Mouse (Mus musculus): ENCODE data around the gene Arap2. TPM values are rescaled to one million over a fixed set of nuclear protein-coding genes. Genes with fewer than 3 reads are reported as not detected.

Arap2 gene
- polyA plus RNA-seq, 1 experiment from 2014 or later: 1.8 TPM

- Histone ChIP-seq H3K36me3 (no peaks in the 10 kb centered on the region), H3K27me3 (replicated peaks) (no peaks in the 10 kb centered on the region), H3K9ac (no peak overlapping the region), H3K27ac (replicated peaks) (no peak overlapping the region), H3K4me1 (0 out of 2 replicates have a peak, but pooled peaks cover 4% of the 10 kb centered on the region), H3K9me3 (no peaks in the 10 kb centered on the region), H3K4me2 (no peak overlapping the region; the same call in 1 of the 2 replicates), H3K4me3 (no peak overlapping the region)
- 37% methylated on average over 9 of the region's 9 CpGs for whole genome bisulfite sequencing
- no peak for ATAC-seq (ENCODE audit: extremely low read depth, insufficient number of reproducible peaks, low FRiP score, low TSS enrichment)
Measured at GRCm38 (mm10) chr5:62672736-62673436, 93.1 kb downstream of the Arap2 start.

DNA sequence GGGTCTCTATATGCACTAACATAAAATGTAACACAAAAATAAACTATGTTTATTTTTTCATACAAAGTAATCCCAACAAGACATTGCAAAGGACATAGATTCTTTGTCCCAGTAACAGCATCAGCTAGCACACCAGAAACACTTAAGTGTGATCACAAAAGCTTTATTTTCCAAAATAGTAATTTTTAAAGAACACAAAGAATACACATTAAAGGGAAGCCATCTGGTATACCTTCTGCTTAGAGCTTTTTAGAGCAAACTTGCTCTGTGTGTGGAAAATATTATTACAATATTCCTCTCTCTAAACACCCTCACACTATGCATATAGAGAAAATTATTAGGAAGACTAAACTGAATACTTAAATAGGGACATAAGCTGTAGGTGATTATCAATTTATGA is 100.6 kb downstream of the Arap2 start:
- no peak overlapping the region for H3K9ac ChIP-seq
- H3K27ac ChIP-seq (replicated peaks): no peak overlapping the region
- no peaks in the 10 kb centered on the region for H3K4me1 ChIP-seq
- no peak for ATAC-seq (ENCODE audit: extremely low read depth, insufficient number of reproducible peaks, low FRiP score, low TSS enrichment)
- no peak overlapping the region for H3K4me2 ChIP-seq
- H3K27me3 ChIP-seq (replicated peaks): no peaks in the 10 kb centered on the region
- no peaks in the 10 kb centered on the region for H3K36me3 ChIP-seq
- no peak overlapping the region for H3K4me3 ChIP-seq
- H3K9me3 ChIP-seq: no peaks in the 10 kb centered on the region

DNA sequence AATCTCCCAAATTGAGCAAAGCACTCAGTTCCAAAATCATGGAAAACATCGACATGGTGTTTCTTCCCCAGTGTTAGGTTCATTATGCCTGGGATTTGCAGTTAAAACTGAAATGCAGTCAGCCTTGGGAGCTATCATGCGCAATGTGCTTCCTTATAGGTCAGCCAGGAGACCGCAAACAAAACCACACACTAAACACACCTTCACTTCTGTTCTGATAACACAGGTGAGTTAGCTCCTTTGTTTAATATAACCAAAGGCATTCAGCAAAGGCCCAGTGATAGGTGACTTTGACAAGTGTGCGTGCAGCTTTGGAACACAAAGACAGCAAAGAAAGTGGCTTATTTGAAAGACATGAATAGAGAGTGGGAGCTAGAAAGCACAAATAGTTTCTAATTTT is 101.1 kb downstream of the Arap2 start:
- 86% methylated on average over 4 of the region's 4 CpGs for WGBS
- no peak overlapping the region for H3K4me2 ChIP-seq
- H3K9ac ChIP-seq: no peak overlapping the region
- no peak for ATAC-seq (ENCODE audit: extremely low read depth, insufficient number of reproducible peaks, low FRiP score, low TSS enrichment)
- no peaks in the 10 kb centered on the region for H3K36me3 ChIP-seq
- no peaks in the 10 kb centered on the region for H3K27me3 ChIP-seq (replicated peaks)
- H3K4me3 ChIP-seq: no peak overlapping the region
- H3K27ac ChIP-seq (replicated peaks): no peak overlapping the region
- no peaks in the 10 kb centered on the region for H3K4me1 ChIP-seq
- H3K9me3 ChIP-seq: no peaks in the 10 kb centered on the region

DNA sequence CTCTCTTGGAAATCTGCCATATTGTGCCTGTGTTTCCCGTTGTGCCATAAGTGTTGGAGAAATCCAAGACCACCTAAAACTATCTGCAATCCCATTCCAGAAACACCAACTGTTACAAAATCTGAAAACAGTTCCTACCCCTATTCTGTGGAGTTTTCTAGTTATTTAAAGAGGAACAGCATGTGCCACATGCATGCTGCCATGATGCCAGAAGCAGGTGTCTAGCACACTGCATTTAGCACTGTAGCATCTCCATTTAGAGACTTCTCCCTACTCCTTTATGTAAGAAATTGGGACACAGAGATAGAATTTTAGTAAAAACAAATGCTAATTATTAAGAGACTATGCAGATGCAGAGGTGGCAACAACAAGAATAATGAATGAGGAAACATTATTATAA is 102.8 kb downstream of the Arap2 start:
- ATAC-seq (ENCODE audit: extremely low read depth, insufficient number of reproducible peaks, low FRiP score, low TSS enrichment): no peak
- Histone ChIP-seq H3K4me3 (no peak overlapping the region), H3K9me3 (no peaks in the 10 kb centered on the region), H3K4me1 (no peaks in the 10 kb centered on the region), H3K36me3 (no peaks in the 10 kb centered on the region), H3K27ac (replicated peaks) (no peak overlapping the region), H3K9ac (no peak overlapping the region), H3K4me2 (no peak overlapping the region), H3K27me3 (replicated peaks) (no peaks in the 10 kb centered on the region)
- WGBS: 62% methylated on average over 1 of the region's 1 CpGs

DNA sequence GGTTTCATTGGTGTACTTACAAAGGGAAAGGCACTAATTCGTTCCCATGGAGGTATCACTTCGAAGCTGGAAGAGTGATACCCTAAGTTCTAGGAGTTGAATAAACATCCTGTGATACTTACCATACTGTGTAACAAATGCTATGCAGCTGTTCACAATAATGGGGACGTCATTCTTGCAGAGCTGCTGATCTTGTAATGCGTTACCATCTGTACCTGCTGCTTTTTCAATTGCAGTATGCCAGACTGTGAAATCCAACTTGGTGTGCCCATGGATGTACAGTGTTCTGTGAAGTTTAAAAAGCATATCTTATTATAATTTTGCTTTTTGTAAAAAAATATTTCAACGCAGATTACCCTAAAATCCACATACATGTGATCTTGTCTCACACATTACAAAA is 112.0 kb downstream of the Arap2 start:
- no peaks in the 10 kb centered on the region for H3K9me3 ChIP-seq
- H3K4me1 ChIP-seq: no peaks in the 10 kb centered on the region
- no peak overlapping the region for H3K4me2 ChIP-seq
- no peak overlapping the region for H3K4me3 ChIP-seq
- no peaks in the 10 kb centered on the region for H3K27me3 ChIP-seq (replicated peaks)
- H3K9ac ChIP-seq: no peak overlapping the region
- no peak for ATAC-seq (ENCODE audit: extremely low read depth, insufficient number of reproducible peaks, low FRiP score, low TSS enrichment)
- 69% methylated on average over 5 of the region's 5 CpGs for WGBS
- H3K27ac ChIP-seq (replicated peaks): no peak overlapping the region
- H3K36me3 ChIP-seq: no peaks in the 10 kb centered on the region

- Histone ChIP-seq H3K36me3 (no peaks in the 10 kb centered on the region), H3K4me1 (no peaks in the 10 kb centered on the region), H3K4me3 (no peak overlapping the region), H3K9me3 (no peaks in the 10 kb centered on the region), H3K27ac (replicated peaks) (no peak overlapping the region), H3K9ac (no peak overlapping the region), H3K27me3 (replicated peaks) (no peaks in the 10 kb centered on the region), H3K4me2 (no peak overlapping the region)
- 85% methylated on average over 4 of the region's 4 CpGs for WGBS
- ATAC-seq (ENCODE audit: extremely low read depth, insufficient number of reproducible peaks, low FRiP score, low TSS enrichment): no peak
Measured at GRCm38 (mm10) chr5:62642330-62642729, 123.6 kb downstream of the Arap2 start.

DNA sequence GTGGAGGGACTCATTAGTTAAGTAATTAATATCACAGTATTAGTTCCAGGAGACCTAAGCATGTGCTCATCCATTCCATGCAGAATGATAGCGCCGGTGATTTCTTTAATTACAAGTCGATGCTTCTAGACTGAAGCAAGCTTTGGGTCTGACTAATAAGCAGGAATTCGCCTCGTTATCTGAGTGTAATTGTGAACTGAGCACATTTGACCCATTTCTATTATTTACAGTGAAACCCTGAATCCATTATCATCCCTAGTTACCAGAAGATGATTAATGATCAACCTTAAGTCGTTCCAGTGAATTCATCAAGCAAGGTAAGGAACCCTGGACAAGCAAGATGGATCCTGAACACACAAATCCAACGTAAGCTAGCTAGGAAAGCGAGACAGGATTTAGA is 125.5 kb downstream of the Arap2 start:
- no peak overlapping the region for H3K4me2 ChIP-seq
- H3K36me3 ChIP-seq: no peaks in the 10 kb centered on the region
- H3K9me3 ChIP-seq: no peaks in the 10 kb centered on the region
- ATAC-seq (ENCODE audit: extremely low read depth, insufficient number of reproducible peaks, low FRiP score, low TSS enrichment): no peak
- WGBS: 83% methylated on average over 8 of the region's 8 CpGs
- no peak overlapping the region for H3K27ac ChIP-seq (replicated peaks)
- no peaks in the 10 kb centered on the region for H3K4me1 ChIP-seq
- H3K4me3 ChIP-seq: no peak overlapping the region
- no peak overlapping the region for H3K9ac ChIP-seq
- no peaks in the 10 kb centered on the region for H3K27me3 ChIP-seq (replicated peaks)

- no peaks in the 10 kb centered on the region for H3K4me1 ChIP-seq
- H3K4me2 ChIP-seq: no peak overlapping the region
- no peak overlapping the region for H3K27ac ChIP-seq (replicated peaks)
- no peak overlapping the region for H3K9ac ChIP-seq
- H3K36me3 ChIP-seq: no peaks in the 10 kb centered on the region
- H3K9me3 ChIP-seq: no peaks in the 10 kb centered on the region
- no peak overlapping the region for H3K4me3 ChIP-seq
- WGBS: 79% methylated on average over 3 of the region's 3 CpGs
- ATAC-seq (ENCODE audit: extremely low read depth, insufficient number of reproducible peaks, low FRiP score, low TSS enrichment): no peak
- H3K27me3 ChIP-seq (replicated peaks): no peaks in the 10 kb centered on the region
Measured at GRCm38 (mm10) chr5:62636341-62636740, 129.6 kb downstream of the Arap2 start.

- ATAC-seq (ENCODE audit: extremely low read depth, insufficient number of reproducible peaks, low FRiP score, low TSS enrichment): no peak
Measured at GRCm38 (mm10) chr5:62628901-62629300, 137.1 kb downstream of the Arap2 start.

GRCm38 (mm10) chr5:62622848-62623479 is 143.0 kb downstream of the Arap2 start:
- H3K36me3 ChIP-seq: no peaks in the 10 kb centered on the region
- H3K4me2 ChIP-seq: no peak overlapping the region
- H3K27me3 ChIP-seq (replicated peaks): no peaks in the 10 kb centered on the region
- H3K4me1 ChIP-seq: no peaks in the 10 kb centered on the region
- no peak overlapping the region for H3K4me3 ChIP-seq
- H3K9ac ChIP-seq: no peak overlapping the region
- WGBS: 81% methylated on average over 11 of the region's 11 CpGs
- H3K9me3 ChIP-seq: no peaks in the 10 kb centered on the region
- no peak for ATAC-seq (ENCODE audit: extremely low read depth, insufficient number of reproducible peaks, low FRiP score, low TSS enrichment)
- no peak overlapping the region for H3K27ac ChIP-seq (replicated peaks)

More at GRCm38 (mm10) chr5:62628901-62629300, 137.1 kb downstream of the Arap2 start:
- Histone ChIP-seq H3K27ac (replicated peaks) (no peak overlapping the region), H3K4me3 (no peak overlapping the region), H3K9ac (no peak overlapping the region), H3K9me3 (no peaks in the 10 kb centered on the region), H3K27me3 (replicated peaks) (no peaks in the 10 kb centered on the region), H3K4me2 (no peak overlapping the region), H3K36me3 (no peaks in the 10 kb centered on the region), H3K4me1 (no peaks in the 10 kb centered on the region)
- 88% methylated on average over 5 of the region's 5 CpGs for WGBS

DNA sequence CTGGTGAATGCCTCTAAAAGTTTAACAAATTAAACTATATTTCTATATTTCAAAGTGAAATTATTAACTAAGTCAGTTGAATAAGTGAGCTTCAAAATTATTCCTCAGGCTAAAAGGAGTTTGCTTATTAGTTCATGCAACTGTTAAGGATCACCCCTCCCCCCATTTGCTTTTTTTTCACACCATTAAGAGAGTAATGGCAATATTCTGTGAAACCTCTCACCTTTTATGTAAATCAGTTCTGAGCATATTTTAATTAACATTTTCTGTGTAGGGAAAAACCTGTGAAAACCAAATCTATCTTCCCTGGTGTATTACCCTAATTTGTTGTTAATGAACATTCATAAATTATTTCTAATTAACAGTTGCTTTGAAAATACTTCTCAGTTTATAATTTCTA is 147.7 kb downstream of the Arap2 start:
- no peaks in the 10 kb centered on the region for H3K4me1 ChIP-seq
- H3K27me3 ChIP-seq (replicated peaks): no peaks in the 10 kb centered on the region
- ATAC-seq (ENCODE audit: extremely low read depth, insufficient number of reproducible peaks, low FRiP score, low TSS enrichment): no peak
- no peaks in the 10 kb centered on the region for H3K9me3 ChIP-seq
- no peaks in the 10 kb centered on the region for H3K36me3 ChIP-seq
- no peak overlapping the region for H3K9ac ChIP-seq
- no peak overlapping the region for H3K27ac ChIP-seq (replicated peaks)
- H3K4me3 ChIP-seq: no peak overlapping the region
- H3K4me2 ChIP-seq: no peak overlapping the region

GRCm38 (mm10) chr5:62611990-62612389 is 154.0 kb downstream of the Arap2 start:
- H3K36me3 ChIP-seq: no peaks in the 10 kb centered on the region
- no peak for ATAC-seq (ENCODE audit: extremely low read depth, insufficient number of reproducible peaks, low FRiP score, low TSS enrichment)
- no peak overlapping the region for H3K4me3 ChIP-seq
- no peaks in the 10 kb centered on the region for H3K9me3 ChIP-seq
- no peak overlapping the region for H3K4me2 ChIP-seq
- no peak overlapping the region for H3K9ac ChIP-seq
- no peak overlapping the region for H3K27ac ChIP-seq (replicated peaks)
- H3K27me3 ChIP-seq (replicated peaks): no peaks in the 10 kb centered on the region
- no peaks in the 10 kb centered on the region for H3K4me1 ChIP-seq
- WGBS: 57% methylated on average over 3 of the region's 3 CpGs
